Mouse (Mus musculus) cortical plate, adult 2 months (tissue): ENCODE data around the gene Pcgf1.

Experiments used
- CTCF ChIP-seq: fragments of 200-500 bp; IDR thresholded peaks from 2 replicates; pipeline ENCODE4 v1.5.1; 2011; ENCODE audit warnings: mild to moderate bottlenecking, control low read depth, low read length; ENCODE audit not compliant: insufficient read depth; ENCODE audit errors: extremely low read depth
- POLR2A ChIP-seq: fragments of 200-500 bp; IDR thresholded peaks from 2 replicates; pipeline ENCODE4 v1.6.1; 2011; ENCODE audit warnings: mild to moderate bottlenecking, low read length, control low read depth; ENCODE audit not compliant: insufficient read depth; ENCODE audit errors: extremely low read depth

GRCm38 (mm10) chr6:83121863-83122710 is 44.4 kb downstream of the Pcgf1 start:
- TF ChIP-seq POLR2A (no peak), CTCF (no peak)
